Mouse (Mus musculus) G1E (cell line): ENCODE data around the gene Cox8b.

Experiments used
- CTCF ChIP-seq: IDR thresholded peaks from 2 replicates; pipeline ENCODE4 v1.5.1; 2012; ENCODE audit warnings: low read depth, low read length, inconsistent platforms, mixed read lengths
- GATA1 ChIP-seq: IDR thresholded peaks from 2 replicates; pipeline ENCODE4 v1.6.1; 2012; ENCODE audit warnings: borderline replicate concordance, low read length, inconsistent platforms, mixed read lengths
- POLR2AphosphoS5 ChIP-seq: IDR thresholded peaks from 2 replicates; pipeline ENCODE4 v1.6.1; 2012; ENCODE audit warnings: low read depth, low read length, inconsistent platforms; ENCODE audit not compliant: insufficient replicate concordance

- TF ChIP-seq CTCF: no peak
- TF ChIP-seq GATA1: no peak
- no peak for TF ChIP-seq POLR2AphosphoS5
These were observed 18.4 kb downstream of the Cox8b start, which contains the start of the genes Psmd13 and Sirt3 for GRCm38 (mm10) chr7:140881696-140882468.
